In genomic region chr3:135631856-135632255, GRCm38 (mm10) we compare ENCODE assay signal across 25 mouse cellular contexts. TPM values are rescaled to one million over a fixed set of nuclear protein-coding genes. Genes with fewer than 3 reads are reported as not detected.
DNase-seq lines count a peak whose midpoint lies in the region; ATAC-seq and TF ChIP-seq lines count a peak whose summit lies in the region.
"Had no signal": no experiment of that assay in that cellular context is flagged by ENCODE, and none has a peak within 500 bp of the region (broad histone marks: within the 10 kb centered on the region; RNA-seq: fewer than 3 reads in every experiment).

No protein-coding gene starts in this region.

- H3K9ac ChIP-seq in MEL (ENCODE audit: control insufficient read depth, low read depth, low read length, poor library complexity, severe bottlenecking) = no peak overlapping the region
- no peak overlapping the region for H3K9ac ChIP-seq in midbrain, embryonic 11.5 days (ENCODE audit: low read length)
- H3K9ac ChIP-seq: embryonic facial prominence, embryonic 12.5 days; forebrain, embryonic 15.5 days; heart, embryonic 13.5 days; hindbrain, embryonic 15.5 days; lung, embryonic 14.5 days; midbrain, embryonic 13.5 days; neural tube, embryonic 13.5 days; stomach, embryonic 15.5 days had no signal

- no peaks in the 10 kb centered on the region for H3K27me3 ChIP-seq in MEL (ENCODE audit: control insufficient read depth in 1 of 2, insufficient read depth in 2 of 2, low read length in 2 of 2)
- no peaks in the 10 kb centered on the region for H3K27me3 ChIP-seq in midbrain, embryonic 11.5 days (ENCODE audit: control insufficient read depth, insufficient read depth, low read length)
- H3K27me3 ChIP-seq: embryonic facial prominence, embryonic 12.5 days; forebrain, embryonic 15.5 days; heart, embryonic 13.5 days; hindbrain, embryonic 15.5 days; midbrain, embryonic 13.5 days; neural tube, embryonic 13.5 days; stomach, embryonic 15.5 days had no signal

- H3K4me3 ChIP-seq in MEL (ENCODE audit: control insufficient read depth in 1 of 2, insufficient read depth in 1 of 2, low read depth in 2 of 2, low read length in 2 of 2) = no peak overlapping the region
- no peak overlapping the region for H3K4me3 ChIP-seq in midbrain, embryonic 11.5 days (ENCODE audit: low read depth, low read length)
- H3K4me3 ChIP-seq: embryonic facial prominence, embryonic 12.5 days; forebrain, embryonic 10.5 days; forebrain, embryonic 15.5 days; heart, embryonic 13.5 days; hindbrain, embryonic 10.5 days; hindbrain, embryonic 15.5 days; midbrain, embryonic 13.5 days; neural tube, embryonic 13.5 days; stomach, embryonic 15.5 days had no signal

- ATAC-seq in midbrain, embryonic 11.5 days (ENCODE audit: low FRiP score) = no peak

- no peaks in the 10 kb centered on the region for H3K79me2 ChIP-seq in MEL (ENCODE audit: control insufficient read depth, insufficient read depth, low read length, poor library complexity)

- H3K4me1 ChIP-seq in MEL (ENCODE audit: control insufficient read depth in 1 of 2, insufficient read depth in 2 of 2, low read length in 2 of 2) = peaks cover 16 to 40% of the 10 kb centered on the region in 2 experiments
- H3K4me1 ChIP-seq in midbrain, embryonic 11.5 days (ENCODE audit: control insufficient read depth, insufficient read depth, low read length) = peaks cover 7% of the 10 kb centered on the region
- H3K4me1 ChIP-seq: embryonic facial prominence, embryonic 12.5 days; forebrain, embryonic 15.5 days; hindbrain, embryonic 15.5 days; neural tube, embryonic 13.5 days; stomach, embryonic 15.5 days had no signal

- no peak overlapping the region for H3K4me2 ChIP-seq in midbrain, embryonic 11.5 days
- H3K4me2 ChIP-seq: embryonic facial prominence, embryonic 12.5 days; forebrain, embryonic 15.5 days; heart, embryonic 13.5 days; hindbrain, embryonic 15.5 days; lung, embryonic 14.5 days; midbrain, embryonic 13.5 days; neural tube, embryonic 13.5 days; stomach, embryonic 15.5 days had no signal

- peaks cover 0 to 34% of the 10 kb centered on the region in 2 experiments; a peak in 2 of 4 replicates for H3K36me3 ChIP-seq in MEL (ENCODE audit: control insufficient read depth in 1 of 2, insufficient read depth in 2 of 2, low read length in 2 of 2)
- no peaks in the 10 kb centered on the region for H3K36me3 ChIP-seq in midbrain, embryonic 11.5 days (ENCODE audit: control insufficient read depth, insufficient read depth, low read length)
- H3K36me3 ChIP-seq: forebrain, embryonic 15.5 days; hindbrain, embryonic 15.5 days; midbrain, embryonic 13.5 days; stomach, embryonic 15.5 days had no signal

- no peak for TF ChIP-seq CTCF in MEL (IDR thresholded peaks at IDR 0.05 in 2 of 3, conservative IDR thresholded peaks at IDR 0.05 in 1 of 3; ENCODE audit: control insufficient read depth in 1 of 3, insufficient read depth in 1 of 3, low read depth in 2 of 3, low read length in 3 of 3, poor library complexity in 1 of 3, severe bottlenecking in 1 of 3)

- TF ChIP-seq RAD21 in MEL (IDR thresholded peaks at IDR 0.05; ENCODE audit: low read depth, low read length) = no peak

- no peak for TF ChIP-seq POLR2A in MEL (IDR thresholded peaks at IDR 0.05; ENCODE audit: control insufficient read depth in 1 of 2, insufficient read depth in 1 of 2, low read depth in 1 of 2, low read length in 2 of 2, poor library complexity in 1 of 2)

- H3K9me3 ChIP-seq in MEL (replicated peaks; ENCODE audit: insufficient read depth, low read length) = no peaks in the 10 kb centered on the region
- no peaks in the 10 kb centered on the region for H3K9me3 ChIP-seq in midbrain, embryonic 11.5 days (ENCODE audit: control insufficient read depth, low read length)
- H3K9me3 ChIP-seq: embryonic facial prominence, embryonic 12.5 days; forebrain, embryonic 10.5 days; forebrain, embryonic 15.5 days; heart, embryonic 13.5 days; hindbrain, embryonic 10.5 days; hindbrain, embryonic 15.5 days; midbrain, embryonic 13.5 days; neural tube, embryonic 13.5 days; stomach, embryonic 15.5 days had no signal

- H3K27ac ChIP-seq in MEL (ENCODE audit: control insufficient read depth, low read depth, low read length) = no peak overlapping the region
- no peak overlapping the region for H3K27ac ChIP-seq in midbrain, embryonic 11.5 days (ENCODE audit: low read depth, low read length)
- H3K27ac ChIP-seq: embryonic facial prominence, embryonic 12.5 days; forebrain, embryonic 10.5 days; forebrain, embryonic 15.5 days; heart, embryonic 13.5 days; hindbrain, embryonic 10.5 days; hindbrain, embryonic 15.5 days; midbrain, embryonic 13.5 days; neural tube, embryonic 13.5 days; stomach, embryonic 15.5 days had no signal

- peak; percentile 47 for DNase-seq in adrenal gland, adult 8-10 months
- no peak for DNase-seq in adrenal gland, adult 18-20 months (ENCODE audit: low spot score in 2 of 2)
- DNase-seq in retina, postnatal 1 day = peak; percentile 36
- no peak for DNase-seq in retina, embryonic 14.5 days (ENCODE audit: low spot score)
- no peak for DNase-seq in MEL (ENCODE audit: low read depth, low spot score)
- peak; percentile 72 for DNase-seq in fat pad, adult 2 months (ENCODE audit: extremely low read depth, low read depth, low spot score)
- no peak for DNase-seq in cerebellum, postnatal 4 days (ENCODE audit: low spot score in 2 of 2)
- DNase-seq in midbrain, embryonic 11.5 days (ENCODE audit: low spot score, missing footprints) = no peak
- DNase-seq: embryo, embryonic 11 days; heart, postnatal 10 days; kidney, adult 11 months; kidney, postnatal 14 days; layer of hippocampus, adult 9-11 months; lung, postnatal 14 days; right cerebral cortex, postnatal 14 days had no signal

- WGBS in midbrain, embryonic 11.5 days = 34% methylated on average over 4 of the region's 4 CpGs

- no peak for TF ChIP-seq EP300 in MEL (IDR thresholded peaks at IDR 0.05; ENCODE audit: low read depth in 1 of 2, low read length in 2 of 2)

TF ChIP-seq in MEL, 35 proteins besides CTCF, POLR2A, EP300 and RAD21:
- TF ChIP-seq USF2 (IDR thresholded peaks at IDR 0.05; ENCODE audit: borderline replicate concordance in 1 of 2, insufficient read depth in 1 of 2, low read depth in 1 of 2, low read length in 2 of 2) = no peak
- peak; percentile 39; the same call in 1 of the 2 replicates for TF ChIP-seq GATA1 (IDR thresholded peaks at IDR 0.05; ENCODE audit: low read depth, low read length)

RNA-seq across cellular contexts. Expression of gene Nfkb1, which starts 59.5 kb away (rescaled TPM):
- total RNA-seq in adrenal gland, adult 8-10 months (2022) = 10 to 100 TPM; 55.7 to 60.5 (median 58.6) TPM
- total RNA-seq in adrenal gland, adult 18-20 months (2021) = 10 to 100 TPM; 43.3 to 54.9 TPM
- 36.3 and 44.8 TPM in 2 replicates for total RNA-seq in MEL (2012; rRNA removed)
- 10 to 100 TPM; 59.9 to 93.6 TPM for polyA plus RNA-seq in MEL (2012; ENCODE audit: insufficient read depth in 1 of 2, insufficient read length in 2 of 2, low read depth in 1 of 2, low replicate concordance in 2 of 2, missing spikeins in 1 of 2)
- 10.5 and 10.8 TPM in 2 replicates for polyA plus RNA-seq in midbrain, embryonic 11.5 days (2014; fragmentation: Nextera tagmentation; extraction: Ambion mirVana)

Comparison
In these comparisons a context has a peak if more than half of its experiments do, and no peak if none do; other contexts are left out.
1. DNase-seq: peak in adrenal gland, adult 8-10 months (single experiment), retina, postnatal 1 day (single experiment) and fat pad, adult 2 months (single experiment); none in adrenal gland, adult 18-20 months (0 of 2), retina, embryonic 14.5 days (single experiment), MEL (single experiment), cerebellum, postnatal 4 days (0 of 2) and midbrain, embryonic 11.5 days (single experiment).